Mouse (Mus musculus) neural tube, embryonic 11.5 days (tissue): Measurements from ENCODE around the gene Cd80. TPM values are rescaled to one million over a fixed set of nuclear protein-coding genes. Genes with fewer than 3 reads are reported as not detected.
"Not testable (repeated sequence)": the region's sequence is repeated elsewhere in the genome, so short reads cannot be mapped to it uniquely, and the experiment has no call there.

Source experiments
- ATAC-seq: fragments of 200-750 bp; cut with Nextera tagmentation; 2 replicates; pipeline ENCODE4 v1.8.0; 2017; ENCODE audit warnings: moderate number of reproducible peaks, mild to moderate bottlenecking, moderate TSS enrichment, moderate library complexity; ENCODE audit not compliant: insufficient read depth, low FRiP score, low TSS enrichment
- DNase-seq: peaks from one replicate; pipeline ENCODE4 v3.0.0-alpha.2; 2015; ENCODE audit warnings: low spot score
- H3K27ac ChIP-seq: fragments of 300-500 bp; sonication (generic); 2 replicates; pipeline ENCODE4 v1.5.1; 2014; ENCODE audit warnings: low read depth, mild to moderate bottlenecking, low read length
- H3K27me3 ChIP-seq: fragments of 300-500 bp; sonication (generic); 2 replicates; pipeline ENCODE4 v1.6.1; 2014; ENCODE audit warnings: mild to moderate bottlenecking, low read length, mixed read lengths; ENCODE audit not compliant: control insufficient read depth, insufficient read depth
- H3K36me3 ChIP-seq: fragments of 300-500 bp; sonication (generic); 2 replicates; pipeline ENCODE4 v1.6.1; 2014; ENCODE audit warnings: mild to moderate bottlenecking, low read length, moderate library complexity, mixed read lengths; ENCODE audit not compliant: control insufficient read depth, insufficient read depth
- H3K4me1 ChIP-seq: fragments of 300-500 bp; sonication (generic); 2 replicates; pipeline ENCODE4 v1.6.1; 2014; ENCODE audit warnings: low read length, mixed read lengths; ENCODE audit not compliant: control insufficient read depth, insufficient read depth
- H3K4me2 ChIP-seq: fragments of 300-500 bp; sonication (generic); 2 replicates; pipeline ENCODE4 v1.6.1; 2014; ENCODE audit warnings: low read depth, mild to moderate bottlenecking, moderate library complexity
- H3K4me3 ChIP-seq: fragments of 300-500 bp; sonication (generic); 2 replicates; pipeline ENCODE4 v1.5.1; 2014; ENCODE audit warnings: low read depth, low read length
- H3K9ac ChIP-seq: fragments of 300-500 bp; sonication (generic); 2 replicates; pipeline ENCODE4 v1.6.1; 2014; ENCODE audit warnings: mild to moderate bottlenecking, low read length
- H3K9me3 ChIP-seq: fragments of 300-500 bp; sonication (generic); 2 replicates; pipeline ENCODE4 v1.6.1; 2016; ENCODE audit warnings: low read length; ENCODE audit not compliant: control insufficient read depth
- WGBS: fragments of 180-500 bp; shearing (Covaris S2); extraction: QIAGEN DNeasy Blood & Tissue Kit; methylation state at CpG from one replicate; pipeline ENCODE4 v1.1.7; 2014; 5-methylcytosine and 5-hydroxymethylcytosine counted together
- polyA plus RNA-seq: library from polyadenylated mRNA; unstranded; fragments of >200 nt; fragmentation: Nextera tagmentation; extraction: Ambion mirVana; gene quantifications from 2 replicates; pipeline ENCODE4 v1.2.1, GENCODE M21; 2014

The Cd80 gene
- polyA plus RNA-seq, 1 experiment from 2014 or later: 0.54 TPM

DNA sequence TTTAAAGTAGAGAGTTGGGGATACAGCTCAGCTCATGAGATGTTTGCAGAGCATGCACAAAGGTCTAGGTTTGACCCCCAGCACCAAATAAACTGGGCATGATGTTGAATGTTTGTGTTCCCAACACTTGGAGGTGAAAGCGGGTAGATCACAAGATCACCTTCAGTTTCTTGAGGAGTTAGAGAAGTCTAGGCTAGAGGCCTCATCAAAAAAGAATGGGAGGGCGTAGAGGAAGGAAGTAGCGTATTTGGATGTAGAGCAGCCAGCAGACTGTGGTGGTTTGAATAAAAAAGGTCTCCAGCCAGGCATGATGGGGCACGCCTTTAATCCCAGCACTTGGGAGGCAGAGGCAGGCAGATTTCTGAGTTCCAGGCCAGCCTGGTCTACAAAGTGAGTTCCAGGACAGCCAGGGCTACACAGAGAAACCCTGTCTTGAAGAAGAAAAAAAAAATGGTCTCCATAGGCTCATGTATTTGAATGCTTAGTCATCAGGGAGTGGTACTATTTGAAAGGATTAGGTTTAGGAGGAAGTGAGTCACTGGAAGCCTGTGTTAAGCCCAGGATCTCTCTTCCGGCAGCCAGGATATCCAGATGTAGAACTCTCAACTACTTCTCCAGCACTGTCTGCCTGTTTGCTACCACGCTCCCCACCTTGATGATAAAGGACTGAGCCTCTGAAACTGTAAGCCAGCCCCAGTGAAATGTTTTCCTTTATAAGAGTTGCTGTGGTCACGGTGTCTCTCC lies 11.5 kb upstream of the Cd80 start:
- Histone ChIP-seq H3K4me1 (no peaks in the 10 kb centered on the region), H3K4me2 (no peak overlapping the region), H3K9ac (no peak overlapping the region), H3K36me3 (peaks cover 28% of the 10 kb centered on the region), H3K27me3 (no peaks in the 10 kb centered on the region), H3K27ac (no peak overlapping the region), H3K4me3 (no peak overlapping the region), H3K9me3 (no peaks in the 10 kb centered on the region)
- 97% methylated on average over 7 of the region's 7 CpGs for WGBS
- no peak for ATAC-seq
- DNase-seq: no peak

DNA sequence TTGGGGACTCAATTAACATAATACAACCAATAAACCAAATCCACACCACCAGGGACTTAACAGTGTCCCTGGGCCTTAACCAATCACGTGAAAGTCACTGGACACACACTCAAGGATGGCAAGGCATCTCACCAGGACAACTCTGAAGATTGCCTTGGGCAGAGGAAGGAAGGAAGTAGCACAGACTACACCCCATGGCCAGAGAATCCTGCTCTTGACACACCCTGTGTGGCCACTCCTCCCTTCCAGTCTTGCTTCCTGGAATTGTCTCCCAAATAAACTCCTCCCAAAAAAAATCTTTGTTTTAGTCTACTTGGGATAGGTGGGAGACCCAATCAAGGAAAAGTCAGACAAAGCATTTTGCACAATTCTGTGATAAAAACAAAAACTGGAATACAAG lies 10.3 kb upstream of the Cd80 start:
- no peak overlapping the region for H3K9ac ChIP-seq
- H3K27me3 ChIP-seq: no peaks in the 10 kb centered on the region
- H3K4me3 ChIP-seq: no peak overlapping the region
- no peak overlapping the region for H3K4me2 ChIP-seq
- no peaks in the 10 kb centered on the region for H3K9me3 ChIP-seq
- DNase-seq (no peak), ATAC-seq (no peak)
- no peak overlapping the region for H3K27ac ChIP-seq
- 86% methylated on average over 1 of the region's 1 CpGs for WGBS
- H3K4me1 ChIP-seq: no peaks in the 10 kb centered on the region
- peaks cover 30% of the 10 kb centered on the region for H3K36me3 ChIP-seq

DNA sequence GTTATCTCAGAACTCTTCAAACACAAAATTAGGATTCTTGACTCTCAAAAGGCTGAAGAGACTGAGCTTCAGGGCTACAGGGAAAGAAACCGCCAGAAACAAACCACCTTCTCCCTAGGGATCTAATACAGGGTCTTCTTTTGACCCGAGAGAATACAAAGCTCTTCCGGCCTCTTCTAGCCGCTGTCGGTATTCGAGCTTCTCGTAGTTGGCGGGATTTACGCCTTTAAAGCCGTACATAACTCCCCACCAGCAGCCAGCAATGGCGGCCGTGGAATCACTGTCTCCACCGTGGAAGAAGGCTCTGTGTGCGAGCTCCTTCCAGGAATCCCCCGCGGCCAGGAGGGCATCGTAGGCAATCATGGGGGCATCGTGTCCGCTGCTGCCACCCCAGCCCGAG lies 9.8 kb upstream of the Cd80 start:
- Histone ChIP-seq H3K9me3 (no peaks in the 10 kb centered on the region), H3K4me2 (no peak overlapping the region), H3K4me1 (no peaks in the 10 kb centered on the region), H3K27me3 (no peaks in the 10 kb centered on the region), H3K4me3 (no peak overlapping the region), H3K36me3 (peaks cover 32% of the 10 kb centered on the region), H3K9ac (no peak overlapping the region), H3K27ac (no peak overlapping the region)
- 97% methylated on average over 20 of the region's 20 CpGs for WGBS
- no peak for ATAC-seq
- no peak for DNase-seq

DNA sequence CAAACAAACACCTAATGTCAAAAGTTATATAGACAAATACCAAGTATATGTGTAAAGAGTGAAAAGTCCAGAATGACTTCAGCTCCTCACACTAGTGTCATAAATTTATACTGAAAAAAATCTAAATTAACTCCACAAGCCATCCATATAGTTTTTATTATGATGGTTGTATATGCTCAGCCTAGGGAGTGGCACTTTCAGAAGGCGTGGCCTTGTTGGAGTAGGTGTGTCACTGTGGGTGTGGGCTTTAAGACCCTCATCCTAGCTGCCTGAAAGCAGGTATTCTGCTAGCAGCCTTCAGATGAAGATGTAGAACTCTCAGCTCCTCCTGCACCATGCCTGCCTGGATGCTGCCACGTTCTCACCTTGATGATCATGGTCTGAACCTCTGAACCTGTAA lies 9.2 kb upstream of the Cd80 start:
- H3K4me3 ChIP-seq, H3K27me3 ChIP-seq, H3K4me1 ChIP-seq, H3K27ac ChIP-seq, H3K4me2 ChIP-seq, H3K9me3 ChIP-seq, ATAC-seq, DNase-seq, H3K9ac ChIP-seq: not testable (repeated sequence)
- 98% methylated on average over 2 of the region's 2 CpGs for WGBS
- peaks cover 32% of the 10 kb centered on the region for H3K36me3 ChIP-seq

DNA sequence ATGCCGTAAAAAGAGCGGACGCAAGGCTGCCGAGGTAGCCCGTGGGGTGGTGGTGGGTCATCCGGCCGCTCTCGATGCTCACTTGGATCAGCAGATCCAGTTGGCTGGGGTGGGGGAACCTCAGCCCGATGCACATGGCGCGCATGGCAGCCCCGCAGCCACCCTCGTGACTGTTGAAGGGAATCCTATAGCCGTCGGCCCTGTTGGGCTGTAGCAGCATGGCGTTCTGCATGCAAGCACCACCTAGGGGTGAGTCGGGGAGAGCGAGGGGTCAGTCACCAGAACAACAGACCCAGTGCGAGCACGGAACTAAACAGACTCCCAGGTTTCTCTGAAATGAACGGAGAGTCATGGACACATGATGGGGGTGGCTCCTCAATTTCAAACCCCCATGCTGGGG lies 8.0 kb upstream of the Cd80 start:
- H3K27me3 ChIP-seq: no peaks in the 10 kb centered on the region

DNA sequence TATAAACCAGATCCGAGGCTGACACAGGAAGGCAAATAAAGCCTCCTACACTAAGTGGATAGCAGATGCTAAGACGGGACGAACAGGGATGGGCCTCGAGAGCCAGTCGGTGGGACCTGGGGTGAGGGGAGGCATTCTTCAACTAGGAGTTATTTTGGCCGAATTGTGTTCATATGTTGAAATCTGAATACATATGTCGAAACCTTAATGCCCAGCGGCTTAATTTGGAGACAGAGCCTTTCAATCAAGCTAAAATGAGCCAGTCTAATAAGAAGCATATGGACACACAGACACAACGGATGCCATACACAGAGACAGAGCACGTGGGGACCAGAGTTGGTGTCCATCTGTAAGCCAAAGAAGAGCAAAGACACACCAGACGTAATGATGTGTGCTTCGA lies 6.9 kb upstream of the Cd80 start:
- no peaks in the 10 kb centered on the region for H3K27me3 ChIP-seq
- no peak overlapping the region for H3K4me2 ChIP-seq
- no peak overlapping the region for H3K27ac ChIP-seq
- no peaks in the 10 kb centered on the region for H3K9me3 ChIP-seq
- ATAC-seq (no peak), DNase-seq (no peak)
- peaks cover 32% of the 10 kb centered on the region for H3K36me3 ChIP-seq
- H3K4me1 ChIP-seq: peaks cover 6% of the 10 kb centered on the region; the same call in 1 of the 2 replicates
- WGBS: 94% methylated on average over 12 of the region's 12 CpGs
- no peak overlapping the region for H3K4me3 ChIP-seq
- no peak overlapping the region for H3K9ac ChIP-seq

More for the DNA sequence above, 8.0 kb upstream of the Cd80 start:
- Histone ChIP-seq H3K36me3 (peaks cover 32% of the 10 kb centered on the region), H3K27ac (no peak overlapping the region), H3K9me3 (no peaks in the 10 kb centered on the region), H3K4me1 (peaks cover 6% of the 10 kb centered on the region; the same call in 1 of the 2 replicates), H3K9ac (no peak overlapping the region), H3K4me2 (no peak overlapping the region), H3K4me3 (no peak overlapping the region)
- 88% methylated on average over 21 of the region's 21 CpGs for WGBS
- no peak for DNase-seq
- ATAC-seq: no peak

DNA sequence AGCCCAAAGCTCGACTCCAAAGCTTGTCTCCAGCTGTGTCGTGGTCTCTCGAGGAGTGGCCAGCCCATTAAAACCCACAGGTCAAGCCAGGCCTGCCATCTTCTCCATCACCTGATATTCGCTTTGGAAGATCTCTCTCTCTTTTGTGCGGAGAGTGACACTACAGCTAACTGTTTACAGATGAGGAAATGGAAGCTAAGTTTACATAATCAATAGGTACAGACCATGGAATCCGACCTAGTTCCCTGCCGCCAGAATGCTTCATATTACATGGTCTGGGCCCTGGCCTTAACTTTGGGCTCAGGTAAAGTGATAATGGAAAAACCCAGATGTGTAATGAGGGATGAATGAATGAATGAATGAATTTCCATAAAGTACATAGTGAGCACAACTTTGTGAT lies 4.7 kb upstream of the Cd80 start:
- no peak for DNase-seq
- peaks cover 6% of the 10 kb centered on the region; the same call in 1 of the 2 replicates for H3K4me1 ChIP-seq
- H3K27me3 ChIP-seq: no peaks in the 10 kb centered on the region
- WGBS: 94% methylated on average over 7 of the region's 7 CpGs
- no peak overlapping the region for H3K4me2 ChIP-seq
- no peak for ATAC-seq
- H3K4me3 ChIP-seq: no peak overlapping the region
- H3K27ac ChIP-seq: no peak overlapping the region
- H3K9ac ChIP-seq: no peak overlapping the region
- H3K36me3 ChIP-seq: peaks cover 17% of the 10 kb centered on the region
- no peaks in the 10 kb centered on the region for H3K9me3 ChIP-seq

DNA sequence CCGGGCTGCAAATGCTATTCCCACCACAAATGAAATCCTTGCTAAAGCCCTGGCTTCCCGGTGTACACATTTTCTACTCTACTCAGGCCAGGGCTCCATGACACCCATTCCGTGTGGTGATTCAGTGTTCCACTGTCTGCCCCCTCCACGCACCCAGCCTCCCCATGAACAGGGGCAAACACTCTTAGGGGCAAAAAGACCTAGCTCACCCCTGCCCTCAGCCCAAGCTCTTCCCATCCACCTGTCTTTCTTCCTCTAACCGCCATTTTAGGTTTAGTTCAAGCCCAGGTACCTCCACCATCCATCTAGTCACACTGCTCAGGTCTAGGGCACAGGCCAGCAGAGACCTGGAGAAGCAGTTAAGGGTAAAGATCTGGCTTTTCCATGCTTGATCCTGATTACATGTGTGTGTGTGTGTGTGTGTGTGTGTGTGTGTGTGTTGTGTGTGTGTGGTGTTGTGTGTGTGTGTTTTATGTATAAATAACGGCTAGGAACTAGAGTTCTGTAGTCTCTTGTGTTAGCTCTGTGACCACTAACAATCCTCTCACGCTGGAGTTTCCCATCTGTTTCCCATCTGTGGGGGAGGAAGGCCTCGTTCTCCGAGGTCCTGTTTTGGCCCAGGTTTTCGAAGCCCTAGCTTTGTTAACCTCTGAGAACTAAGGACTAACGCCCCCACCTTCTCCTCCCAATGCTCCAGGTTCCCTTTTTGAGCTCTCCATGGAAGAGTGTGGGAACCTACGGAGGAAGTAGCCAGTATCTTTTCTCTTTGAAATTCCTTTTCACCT lies 3.7 kb upstream of the Cd80 start:
- ATAC-seq (no peak), DNase-seq (peak; percentile 15)
- no peaks in the 10 kb centered on the region for H3K27me3 ChIP-seq
- no peak overlapping the region for H3K27ac ChIP-seq
- peaks cover 12% of the 10 kb centered on the region for H3K36me3 ChIP-seq
- H3K9ac ChIP-seq: peak overlapping the region; percentile 95
- no peaks in the 10 kb centered on the region for H3K9me3 ChIP-seq
- H3K4me3 ChIP-seq: peak overlapping the region; percentile 62
- WGBS: 49% methylated on average over 12 of the region's 12 CpGs
- H3K4me1 ChIP-seq: peaks cover 6% of the 10 kb centered on the region; the same call in 1 of the 2 replicates
- H3K4me2 ChIP-seq: peak overlapping the region; percentile 78
